Comparison of ENCODE assay signal across 28 mouse cellular contexts in genomic region chr19:32665243-32665642, GRCm38 (mm10).
"Had no signal": no experiment of that assay in that cellular context is flagged by ENCODE, and none has a peak within 500 bp of the region (broad histone marks: within the 10 kb centered on the region; RNA-seq: fewer than 3 reads in every experiment).

No protein-coding gene starts in this region.

- H3K27ac ChIP-seq: embryonic facial prominence, embryonic 10.5 days; embryonic facial prominence, embryonic 12.5 days; embryonic facial prominence, embryonic 13.5 days; embryonic facial prominence, embryonic 15.5 days; forebrain, embryonic 10.5 days; forebrain, embryonic 12.5 days; forebrain, embryonic 13.5 days; forebrain, embryonic 15.5 days; heart, adult 2 months; heart, embryonic 10.5 days had no signal

- DNase-seq: cerebellum, adult 2 months; cerebellum, adult 8-10 months; cerebellum, adult 9-10 months; cerebellum, adult 9-11 months; cerebellum, postnatal 10 days; cerebellum, postnatal 14 days; cerebellum, postnatal 25 days; cerebellum, postnatal 36 days; embryo, embryonic 11 days; forebrain, postnatal 0 days; gastrocnemius, postnatal 10 days; gastrocnemius, postnatal 14 days; gastrocnemius, postnatal 25 days; gastrocnemius, postnatal 36 days; heart, adult 18-20 months; heart, adult 2 months had no signal

- ATAC-seq: forebrain, embryonic 13.5 days; forebrain, embryonic 14.5 days; forebrain, embryonic 15.5 days; forebrain, embryonic 16.5 days; forebrain, postnatal 0 days had no signal

- H3K4me3 ChIP-seq: embryonic facial prominence, embryonic 10.5 days; embryonic facial prominence, embryonic 12.5 days; embryonic facial prominence, embryonic 13.5 days; embryonic facial prominence, embryonic 15.5 days; erythroblast, embryonic 14.5 days; forebrain, embryonic 10.5 days; forebrain, embryonic 12.5 days; forebrain, embryonic 13.5 days; forebrain, embryonic 15.5 days; heart, adult 2 months; heart, embryonic 10.5 days had no signal
